Mouse (Mus musculus) natural killer cell, adult 2 months (primary cell): Measurements from ENCODE around the gene Gga2.

ENCODE experiments used
- DNase-seq, 2 experiments: peaks; one replicate each; pipeline ENCODE4 v3.0.0; 2022; ENCODE audit warnings: low spot score in 2 of 2

Gene Gga2

DNA sequence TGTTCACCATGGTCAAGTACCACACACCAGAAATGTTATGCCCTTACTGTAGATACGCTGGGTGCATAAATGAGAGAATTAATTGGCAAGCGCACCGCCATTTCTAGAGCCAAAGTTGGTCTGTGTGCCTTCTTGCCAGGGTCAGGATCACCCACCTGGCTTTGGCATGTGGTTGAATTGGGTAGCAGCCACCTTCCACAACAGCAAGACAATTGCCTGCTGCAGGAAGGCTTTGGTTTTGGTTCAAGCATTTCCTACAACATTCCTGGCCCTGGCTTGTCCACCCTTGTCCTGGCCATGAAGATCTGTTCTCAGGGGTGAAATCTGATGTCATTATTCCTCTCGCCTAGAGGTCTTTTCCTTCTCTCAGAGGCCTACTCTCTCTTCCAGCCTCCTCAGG is 8.7 kb downstream of the Gga2 start:
- DNase-seq: no peak

DNA sequence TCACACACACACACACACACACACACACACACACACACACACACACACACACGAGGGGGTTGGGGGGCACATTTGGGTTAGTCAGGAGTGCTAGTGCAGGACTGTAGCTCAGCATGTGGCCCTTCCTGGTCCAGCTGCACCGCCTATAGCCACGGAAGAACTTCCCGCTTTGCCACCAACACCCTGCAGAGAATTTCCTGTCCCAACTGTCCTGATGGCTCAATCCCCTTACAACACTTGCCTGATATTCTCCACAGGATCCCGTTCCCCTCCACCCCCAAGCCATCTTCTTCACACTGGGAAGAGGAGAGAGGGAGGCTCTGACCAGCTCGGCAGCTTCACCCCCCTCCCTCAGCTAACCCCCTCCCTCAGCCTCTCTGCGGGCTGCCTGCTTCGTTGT is 20.6 kb downstream of the Gga2 start:
- DNase-seq: no peak

DNA sequence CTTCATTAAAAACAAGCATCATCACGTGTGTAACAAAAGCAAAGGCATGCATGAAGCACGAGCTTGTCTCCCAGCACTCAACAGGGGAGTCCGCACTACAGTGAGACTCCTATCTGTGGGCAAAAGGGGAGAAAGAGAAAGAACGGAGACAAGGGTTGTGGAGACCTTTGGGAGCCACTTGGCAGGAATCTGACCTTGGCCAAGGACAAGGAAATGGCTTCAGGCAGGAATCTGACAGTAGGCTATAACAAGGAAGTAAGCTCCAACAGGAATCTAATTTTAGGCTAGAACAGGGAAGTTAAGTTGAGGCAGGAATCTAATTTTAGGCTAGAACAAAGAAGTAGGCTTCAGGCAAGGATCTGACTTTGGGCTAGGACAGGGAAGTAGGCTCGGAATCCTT is 25.1 kb downstream of the Gga2 start:
- no peak for DNase-seq

DNA sequence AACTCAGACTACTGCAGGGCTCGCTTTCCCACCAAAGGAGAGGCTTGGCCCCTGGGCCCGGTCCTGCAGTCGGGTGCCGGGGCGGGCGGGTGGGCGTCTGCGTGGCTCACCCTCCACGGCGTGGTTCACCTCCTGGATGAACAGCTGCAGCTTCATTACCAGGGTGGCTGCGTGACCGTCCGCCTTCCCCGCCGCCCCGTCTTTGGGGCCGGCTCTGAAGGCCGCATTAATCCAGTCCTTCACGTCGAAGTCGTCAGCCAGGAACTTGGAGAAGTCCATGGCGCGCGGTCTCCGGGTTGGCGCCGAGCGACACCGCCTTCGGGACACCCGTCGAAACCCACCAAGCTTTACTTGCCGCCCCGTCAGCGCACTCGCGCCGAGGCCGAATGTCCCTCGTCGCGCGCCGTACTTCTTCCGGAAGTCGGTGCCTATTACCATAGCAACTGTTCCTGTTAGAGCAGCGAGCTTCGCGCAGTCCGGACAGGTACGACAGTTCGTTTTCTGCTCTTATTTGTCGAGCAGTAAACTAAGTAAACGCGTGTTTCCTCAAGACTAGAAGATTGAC is 39.6 kb downstream of the Gga2 start, which contains the start of gene Cog7:
TSS of gene Cog7 (minus strand) at position 405 of the 565 bp plus-strand sequence.
- DNase-seq: peak; percentile 84 to 89

DNA sequence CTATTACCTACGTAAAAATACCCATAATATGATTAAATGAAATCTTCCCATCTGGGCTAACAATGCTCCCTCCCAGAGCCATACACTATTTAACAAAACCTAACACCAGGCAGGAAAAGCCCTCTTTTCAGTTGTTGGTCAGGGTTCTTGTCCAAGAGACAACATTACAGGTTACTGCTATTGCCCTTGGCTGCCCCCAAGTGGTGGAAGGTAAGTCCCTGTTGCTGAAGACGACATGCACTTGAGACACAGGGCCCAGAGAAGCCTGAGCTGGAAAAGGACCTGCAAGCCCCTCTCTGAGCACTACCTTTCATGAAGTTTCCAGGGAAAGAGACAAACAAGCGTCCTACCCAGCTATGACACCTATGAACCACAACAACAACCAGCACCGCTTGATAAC is 46.0 kb downstream of the Gga2 start:
- DNase-seq: peak in 1 of 2 experiments; percentile 33

DNA sequence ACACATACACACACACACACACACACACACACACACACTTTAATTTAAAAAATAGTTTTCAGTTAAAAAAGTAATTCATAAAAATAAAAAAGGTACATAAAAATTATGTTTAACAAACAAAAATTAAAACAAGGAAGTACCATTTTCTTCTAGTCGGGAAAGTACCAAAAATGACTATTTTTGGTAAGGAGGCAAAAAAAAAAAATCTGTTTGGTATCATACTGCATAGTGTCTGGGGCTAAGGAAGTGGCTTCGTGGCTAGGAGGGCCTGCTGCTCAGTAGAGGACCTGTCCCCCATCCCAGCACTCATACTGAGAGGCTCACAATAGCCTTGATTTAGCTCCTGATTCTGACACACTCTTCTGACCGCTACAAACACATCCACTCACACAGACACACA is 49.3 kb downstream of the Gga2 start:
- no peak for DNase-seq

DNA sequence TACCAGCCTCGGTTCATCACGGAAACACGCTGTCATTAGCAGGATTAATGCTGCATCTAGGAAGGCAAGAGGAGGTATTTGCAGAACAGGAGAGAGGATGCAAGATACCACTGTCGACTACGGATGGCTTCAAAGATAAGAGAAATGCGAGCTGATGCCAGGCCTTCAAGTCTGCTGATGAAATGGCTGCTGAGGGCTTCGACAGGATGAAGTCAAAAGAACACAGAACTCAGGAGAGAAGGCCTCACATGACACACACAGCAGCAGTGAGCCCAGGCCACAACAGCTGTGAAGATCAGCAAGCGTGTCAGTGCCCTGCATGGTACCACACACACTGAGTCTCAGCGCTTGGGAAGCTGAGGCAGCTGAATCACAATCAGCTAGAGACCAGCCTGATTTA is 50.8 kb downstream of the Gga2 start:
- no peak for DNase-seq

DNA sequence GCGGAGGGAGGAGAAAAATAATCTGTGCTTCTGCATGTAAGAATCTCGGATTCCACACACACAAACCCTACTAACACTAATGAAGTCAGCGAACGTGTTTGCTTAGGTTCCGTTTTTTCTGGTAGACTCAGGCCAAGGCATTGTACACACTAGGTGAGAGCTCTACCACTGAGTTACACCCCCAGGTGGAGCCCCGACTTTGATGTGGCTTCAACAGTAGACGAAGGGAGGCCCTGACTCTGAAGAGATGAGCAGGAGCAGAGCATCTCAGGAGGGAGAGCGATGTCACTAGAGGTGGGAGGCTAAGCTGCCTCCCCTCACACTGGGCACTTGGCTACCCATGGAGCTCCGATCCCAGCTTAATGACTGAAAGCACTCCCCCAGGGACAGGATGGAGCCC is 52.2 kb downstream of the Gga2 start:
- no peak for DNase-seq

DNA sequence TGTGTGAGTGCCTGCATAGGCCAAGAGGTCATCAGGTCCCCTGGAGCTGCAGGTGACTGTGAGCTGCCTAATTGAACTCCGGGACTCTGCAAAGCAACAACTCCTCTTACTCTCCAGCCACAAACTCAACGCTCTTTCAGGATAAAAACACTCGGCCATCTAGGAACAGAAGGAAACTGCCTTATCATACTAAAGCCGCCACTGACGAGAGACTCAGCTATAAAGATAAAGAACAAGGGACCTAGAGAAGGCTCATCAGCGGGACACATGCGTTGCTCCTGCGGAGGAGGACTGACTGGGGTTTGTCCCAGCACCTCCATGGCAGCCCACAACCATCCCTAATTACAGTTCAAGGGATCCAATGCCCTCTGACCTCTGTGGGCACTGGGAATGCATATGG is 52.8 kb downstream of the Gga2 start:
- no peak for DNase-seq

DNA sequence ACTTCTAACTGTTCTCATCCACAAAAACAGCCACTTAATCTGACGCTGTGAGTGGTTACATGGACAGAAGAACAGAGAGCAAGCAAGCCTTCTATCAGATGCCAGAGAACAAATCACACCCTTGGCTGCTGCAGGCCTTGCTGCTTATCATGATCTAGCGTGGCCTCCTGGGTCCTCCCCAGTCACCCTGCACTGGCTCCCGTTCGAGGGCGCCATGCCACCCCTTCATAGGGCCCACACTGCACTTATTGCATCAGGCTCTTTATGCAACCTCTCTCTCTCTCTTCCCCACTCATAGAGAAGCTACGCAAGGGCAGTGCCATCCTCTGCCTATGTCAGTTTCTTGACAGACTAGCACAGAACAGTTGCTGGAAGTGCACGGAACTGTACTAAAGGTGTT is 54.9 kb downstream of the Gga2 start:
- DNase-seq: no peak

DNA sequence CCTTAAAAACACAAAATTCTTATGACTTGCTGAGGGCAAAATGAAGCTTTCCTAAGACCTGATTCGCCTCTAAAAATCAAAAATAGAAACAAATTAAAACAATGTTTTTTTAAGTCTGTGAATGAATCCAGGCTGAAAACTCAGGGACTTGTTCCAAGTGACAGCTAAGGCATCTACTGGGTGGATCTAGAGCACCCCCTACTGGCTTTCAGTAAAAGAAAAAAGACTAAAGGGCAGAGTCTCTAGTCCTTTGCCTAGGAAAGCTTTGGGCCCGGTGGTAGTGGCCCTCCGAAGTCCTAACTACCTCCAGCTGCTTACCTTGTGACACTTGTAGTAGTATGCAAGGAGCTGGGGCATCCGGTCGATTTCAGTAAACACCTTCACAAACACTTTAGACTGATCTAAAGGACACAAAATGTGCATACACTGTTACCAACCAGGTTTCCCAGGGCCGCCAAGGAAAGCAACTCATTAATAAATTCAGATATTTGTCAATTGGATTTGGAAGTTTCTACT is 57.1 kb downstream of the Gga2 start:
- DNase-seq: no peak

DNA sequence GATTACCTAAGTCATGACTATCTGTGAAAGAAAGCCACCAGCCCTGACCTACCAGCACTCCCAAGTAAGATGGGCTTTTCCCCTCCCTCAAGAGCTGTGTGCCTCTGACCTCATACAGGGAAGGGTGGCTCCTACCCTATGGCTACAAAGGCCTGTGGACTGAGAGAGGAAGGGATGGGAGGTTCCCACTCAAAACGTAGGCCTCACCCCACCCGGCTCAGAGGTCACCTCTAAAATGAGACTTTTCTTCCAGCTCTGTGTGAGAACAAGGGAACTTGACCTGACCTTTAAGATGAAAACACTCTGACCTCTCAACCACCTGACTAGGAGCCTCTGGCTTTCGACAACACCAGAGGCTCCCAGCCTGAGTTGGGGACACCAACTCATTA is 58.5 kb downstream of the Gga2 start:
- DNase-seq: no peak

DNA sequence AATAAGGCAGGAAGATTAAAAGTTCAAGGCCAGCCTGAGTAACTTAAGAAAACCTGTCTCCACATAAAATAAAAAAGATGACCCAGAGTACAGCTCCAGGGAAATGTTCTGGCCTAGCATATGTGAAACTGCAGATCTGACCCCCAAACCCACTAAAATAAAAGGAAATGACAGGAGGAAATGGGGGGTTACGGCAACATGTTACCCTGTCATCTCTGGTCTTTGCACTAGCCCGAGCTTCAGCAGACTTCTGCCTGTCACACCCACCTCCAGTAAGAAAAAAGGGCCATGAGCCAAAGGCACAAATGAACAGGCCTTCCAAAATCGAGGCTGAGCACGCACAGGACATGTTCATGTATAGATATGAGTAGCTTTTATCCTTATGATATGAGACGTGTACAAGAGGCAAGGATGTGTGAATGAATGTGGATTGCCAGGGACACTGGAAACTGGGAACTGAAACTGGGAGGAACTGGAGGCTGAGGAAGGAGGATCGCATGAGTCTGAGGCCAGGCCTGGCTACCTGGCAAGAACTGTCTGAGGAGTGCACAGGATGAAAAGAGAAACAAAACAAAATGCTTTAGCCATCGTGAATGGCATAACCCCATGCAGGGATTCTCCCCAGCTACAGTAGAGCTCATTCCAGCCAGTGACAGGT is 59.0 kb downstream of the Gga2 start:
- no peak for DNase-seq

DNA sequence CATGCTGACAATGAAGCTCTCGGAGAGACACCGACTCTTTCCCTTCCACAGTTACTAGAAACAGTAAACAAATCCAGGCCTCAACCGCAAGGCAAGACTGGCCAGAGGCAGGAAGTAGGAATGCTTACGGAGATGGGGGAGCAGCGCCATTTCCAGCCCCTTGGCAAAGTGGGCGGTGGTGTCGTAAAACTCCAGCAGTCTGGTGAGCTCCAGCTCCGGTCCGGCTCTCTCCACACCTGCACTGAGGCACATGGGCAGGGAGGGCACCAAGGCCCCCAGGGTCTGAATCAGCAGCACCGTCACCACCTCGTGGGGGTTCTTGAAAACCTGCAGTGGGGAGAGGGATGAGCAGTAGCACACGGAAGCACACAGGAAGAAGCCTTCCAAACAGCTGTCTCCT is 65.2 kb downstream of the Gga2 start:
- DNase-seq: no peak

DNA sequence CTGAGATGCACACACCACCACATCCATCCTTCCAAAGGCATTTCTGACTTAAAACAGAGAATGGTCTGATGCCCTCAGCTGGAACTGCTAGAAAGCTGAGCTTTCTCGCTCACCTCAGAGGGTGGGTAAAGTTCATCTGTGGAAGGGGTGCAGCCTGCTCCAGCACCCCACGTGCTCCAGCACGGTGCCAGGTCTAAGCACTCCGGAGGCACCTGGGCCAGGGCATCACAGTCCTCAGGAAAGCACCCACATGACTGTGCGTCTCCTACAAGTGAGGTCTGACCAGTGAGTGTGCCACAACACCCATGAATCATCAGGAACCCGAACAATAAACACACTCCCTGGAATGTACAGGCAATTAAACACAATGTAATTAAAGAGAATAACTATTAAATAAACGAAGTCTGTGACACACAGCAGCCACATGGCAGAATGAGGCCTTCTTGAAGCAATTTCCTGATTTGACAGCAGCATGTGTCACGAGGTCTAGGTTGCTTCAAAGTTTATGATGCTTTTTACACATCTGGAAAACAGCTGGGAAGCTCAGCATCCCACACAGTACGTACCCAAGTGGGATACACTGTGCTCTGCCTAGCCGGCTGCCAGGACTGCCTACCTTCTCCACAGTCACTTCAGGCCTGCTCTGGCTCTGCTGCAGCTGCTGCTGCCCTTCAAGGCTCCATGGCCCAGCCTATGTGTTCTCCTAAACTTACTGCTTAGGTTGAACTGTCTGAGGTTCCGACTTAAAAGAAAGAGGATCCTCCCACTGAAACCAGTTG is 65.9 kb downstream of the Gga2 start:
- no peak for DNase-seq

DNA sequence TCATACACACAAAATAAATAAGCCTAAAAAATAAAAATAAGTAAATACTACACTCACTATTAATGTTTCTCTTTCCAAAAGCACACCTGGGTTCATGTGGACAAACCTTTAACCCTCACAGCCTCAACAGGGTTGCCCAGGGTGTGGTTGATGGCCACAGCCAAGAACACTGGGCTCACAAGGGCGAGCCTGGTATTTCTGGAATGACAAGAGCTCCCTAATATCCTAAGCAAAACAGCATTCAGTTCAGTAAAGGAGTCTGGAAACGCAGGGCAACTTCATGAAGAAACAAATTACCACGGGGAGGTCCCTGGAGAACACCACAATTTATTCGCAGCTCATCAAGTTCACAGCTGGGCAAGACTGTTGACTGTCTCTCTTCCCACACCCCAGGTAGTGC is 73.5 kb downstream of the Gga2 start:
- no peak for DNase-seq

DNA sequence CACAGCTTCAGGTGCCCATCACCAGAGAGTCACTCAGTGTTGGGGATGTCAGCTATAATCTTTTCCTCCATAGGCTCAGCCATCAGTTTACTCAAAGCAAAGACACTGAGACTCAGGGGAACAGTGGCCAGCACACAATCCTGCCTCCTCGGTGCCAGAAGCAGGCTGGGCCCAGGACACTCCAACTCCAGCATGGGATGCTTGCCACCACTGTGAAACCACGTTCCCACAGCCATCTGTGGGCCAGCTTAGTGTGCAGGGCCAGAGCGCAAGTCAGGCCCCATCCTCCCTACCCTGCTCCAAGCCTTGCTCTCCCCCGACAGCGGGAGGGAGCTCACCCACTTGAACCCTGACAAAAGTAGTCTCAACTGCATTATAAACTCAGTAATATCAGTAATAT is 74.8 kb downstream of the Gga2 start:
- no peak for DNase-seq

DNA sequence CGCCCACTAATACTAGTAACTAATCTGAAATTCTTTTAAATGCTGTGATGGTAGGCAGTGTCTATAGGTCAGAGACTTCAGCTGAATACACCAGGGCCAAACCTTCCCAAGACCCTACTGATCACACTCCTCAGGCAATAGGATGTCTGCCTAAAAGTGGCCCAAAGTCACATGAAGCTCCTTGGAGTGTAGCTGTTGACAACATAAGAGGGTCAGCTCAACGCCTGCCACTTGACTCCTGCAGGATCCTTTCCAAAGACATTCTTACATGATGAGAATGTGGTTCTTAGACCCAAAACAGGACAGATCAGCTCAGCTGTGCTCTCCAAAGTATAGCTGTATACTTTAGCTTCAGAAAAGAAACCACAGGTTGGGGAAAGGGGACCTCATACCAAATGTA is 78.7 kb downstream of the Gga2 start:
- DNase-seq: no peak

DNA sequence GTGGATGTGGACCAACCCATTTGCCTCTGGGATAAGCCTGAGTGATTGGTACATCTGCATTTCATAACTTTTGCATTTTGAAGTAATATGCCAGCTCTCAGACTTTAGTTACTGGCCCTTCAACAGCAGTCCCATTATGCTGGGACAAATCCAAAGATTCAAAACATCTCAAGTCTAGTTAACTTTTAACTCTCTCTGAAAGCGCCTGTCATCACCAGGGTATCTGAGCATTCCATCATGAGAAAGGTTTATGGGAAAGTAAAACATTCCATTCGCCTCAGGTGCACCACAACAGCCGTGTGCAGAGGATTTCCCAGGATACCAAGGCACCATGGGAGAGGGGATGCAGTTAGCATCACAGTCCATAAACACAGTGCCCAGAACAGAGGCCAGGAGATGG is 79.4 kb downstream of the Gga2 start:
- DNase-seq: no peak

DNA sequence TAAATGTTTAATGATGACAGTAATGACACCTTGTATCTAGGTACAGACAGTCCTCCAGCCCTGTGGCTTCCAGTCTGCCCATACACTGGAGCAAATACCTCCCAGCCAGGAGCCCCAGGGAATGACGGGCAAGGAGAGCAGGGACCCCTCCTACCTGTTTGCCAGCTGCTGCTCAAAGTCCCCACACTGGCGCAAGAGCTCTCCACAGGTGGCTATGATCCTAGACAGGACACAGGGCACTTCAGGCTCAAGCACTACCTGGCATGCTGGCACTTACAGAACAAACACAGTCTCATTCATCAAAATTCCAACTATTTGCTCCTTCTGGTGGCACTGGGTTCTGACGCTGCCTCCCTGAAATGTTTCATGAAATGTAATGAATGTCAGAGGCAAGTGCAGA is 80.0 kb downstream of the Gga2 start:
- DNase-seq: no peak

DNA sequence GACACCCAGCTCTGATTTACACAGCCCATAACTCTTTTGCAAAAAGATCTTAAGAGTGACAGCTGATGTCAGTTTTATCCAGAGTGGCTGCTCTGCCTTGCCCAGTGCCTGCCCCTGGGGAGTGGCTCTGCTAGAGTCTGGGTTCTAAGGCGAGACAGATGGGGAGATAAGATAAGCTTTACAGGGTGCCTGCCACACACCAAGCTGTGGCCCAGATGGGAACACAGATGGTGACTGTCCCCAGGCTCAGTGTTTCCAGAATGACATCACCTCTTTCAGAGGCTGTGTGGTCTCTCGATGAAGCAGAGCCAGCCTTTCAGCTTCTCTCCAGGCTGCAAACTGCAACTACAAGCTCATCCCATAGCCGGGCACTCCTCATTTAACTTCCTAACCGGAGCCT is 81.3 kb downstream of the Gga2 start:
- DNase-seq: no peak

DNA sequence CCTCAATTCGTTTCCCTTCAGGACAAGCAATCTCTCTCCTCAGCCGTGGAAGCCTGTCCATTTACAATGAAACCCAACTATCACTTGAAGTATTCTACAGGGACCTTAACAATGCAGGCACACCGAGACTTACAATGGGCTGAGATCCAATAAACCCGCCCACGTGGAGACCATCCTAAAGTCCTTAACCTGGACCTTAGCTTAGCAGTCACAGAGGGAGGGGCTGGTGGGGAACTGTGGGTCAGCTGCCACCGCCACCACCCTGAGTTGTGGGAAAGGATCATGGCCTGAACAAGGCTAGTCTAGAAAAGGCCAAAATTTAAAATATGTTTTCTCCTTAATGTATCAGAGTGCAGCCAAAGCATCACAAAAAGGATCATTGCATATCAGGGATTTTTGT is 81.8 kb downstream of the Gga2 start:
- DNase-seq: no peak
